Mouse (Mus musculus): ENCODE measurements around the gene Scml4.

Scml4 gene

DNA sequence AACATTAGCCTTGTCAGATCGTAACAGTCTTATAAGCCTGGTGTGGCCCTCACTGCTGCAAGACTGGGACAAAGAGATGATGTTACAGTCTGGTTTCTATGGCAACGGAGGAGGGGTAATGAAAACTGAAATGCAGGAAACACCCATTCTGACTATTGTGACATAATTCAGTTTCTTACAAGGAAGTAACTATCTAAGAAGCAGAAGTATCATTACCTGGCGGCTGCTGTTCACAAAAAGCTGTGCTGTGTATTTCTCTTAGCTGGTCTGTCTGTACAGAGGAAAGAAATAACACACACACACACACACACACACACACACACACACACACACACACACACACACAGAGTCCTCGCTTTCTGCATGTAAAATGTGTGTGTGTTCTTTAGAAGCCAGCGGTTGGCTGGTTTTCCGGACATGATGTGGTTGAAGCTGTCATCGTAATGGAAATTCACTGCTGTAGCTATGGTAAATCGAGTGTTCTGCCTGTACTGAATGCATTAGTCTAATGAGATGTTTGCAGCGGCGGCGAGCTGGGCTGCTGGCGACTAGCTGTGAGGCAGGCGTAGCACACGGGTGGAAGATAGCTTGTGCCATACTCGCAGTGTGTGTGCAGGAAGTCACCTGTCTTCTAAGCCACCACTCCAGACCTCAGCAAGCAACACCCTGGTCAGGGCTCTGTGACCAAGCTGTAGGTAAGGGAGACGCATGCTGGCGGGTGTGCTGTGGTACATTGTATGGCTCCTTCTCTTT is at the start of gene Scml4:
Scml4 (plus strand) TSS at position 212 of the 753 bp plus-strand sequence.
- peak; percentile 95 for DNase-seq (ENCODE audit: low spot score)

- DNase-seq (ENCODE audit: low spot score): no peak
These were observed 34.2 kb upstream of the Scml4 start for GRCm38 (mm10) chr10:42825923-42826322.

DNA sequence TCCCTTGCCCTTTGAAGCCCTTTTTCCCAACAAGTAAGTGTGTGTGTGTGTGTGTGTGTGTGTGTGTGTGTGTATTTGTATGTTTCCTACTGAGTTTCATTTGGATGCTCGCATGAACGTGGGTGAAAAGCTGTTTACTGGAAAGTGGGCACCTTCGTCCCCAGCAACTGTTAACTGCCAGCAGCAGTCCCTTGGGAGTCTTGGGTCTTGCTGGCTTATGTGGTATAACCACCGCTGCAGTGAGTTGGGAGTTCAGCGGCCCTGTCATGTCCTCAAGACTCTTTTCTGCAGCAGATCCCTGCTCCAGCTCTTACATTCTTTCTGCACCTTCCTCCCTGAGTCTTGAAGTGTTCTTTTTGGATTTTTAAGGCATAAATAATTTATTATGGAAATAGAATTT is 33.0 kb upstream of the Scml4 start:
- no peak for DNase-seq (ENCODE audit: low spot score)

GRCm38 (mm10) chr10:42830007-42830406 is 30.2 kb upstream of the Scml4 start:
- no peak for DNase-seq (ENCODE audit: low spot score)

GRCm38 (mm10) chr10:42830409-42830808 is 29.8 kb upstream of the Scml4 start:
- no peak for DNase-seq (ENCODE audit: low spot score)

DNA sequence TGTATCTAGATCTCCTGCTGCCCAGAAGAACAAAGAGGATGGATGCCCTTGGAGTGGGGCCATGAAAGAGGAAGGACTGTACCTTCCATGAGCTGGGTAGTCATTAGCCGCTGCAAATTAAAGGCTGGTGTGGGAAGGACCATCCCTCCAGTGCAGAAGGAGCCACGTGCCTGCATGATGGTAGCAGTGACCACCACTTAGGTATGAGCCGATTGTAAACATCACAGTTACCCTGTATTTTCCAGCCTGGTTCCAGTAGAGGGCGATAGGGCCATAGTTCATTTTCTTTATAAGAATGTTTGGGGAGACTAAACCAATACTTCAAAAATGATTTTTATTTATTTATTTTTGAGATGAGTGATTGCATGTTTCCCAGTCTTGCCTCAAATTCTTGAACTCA is 27.5 kb upstream of the Scml4 start:
- peak; percentile 42 for DNase-seq (ENCODE audit: low spot score)

- DNase-seq (ENCODE audit: low spot score): no peak
These were observed 26.1 kb upstream of the Scml4 start for GRCm38 (mm10) chr10:42833871-42834727.

GRCm38 (mm10) chr10:42838106-42838505 is 22.1 kb upstream of the Scml4 start:
- DNase-seq (ENCODE audit: low spot score): no peak

DNA sequence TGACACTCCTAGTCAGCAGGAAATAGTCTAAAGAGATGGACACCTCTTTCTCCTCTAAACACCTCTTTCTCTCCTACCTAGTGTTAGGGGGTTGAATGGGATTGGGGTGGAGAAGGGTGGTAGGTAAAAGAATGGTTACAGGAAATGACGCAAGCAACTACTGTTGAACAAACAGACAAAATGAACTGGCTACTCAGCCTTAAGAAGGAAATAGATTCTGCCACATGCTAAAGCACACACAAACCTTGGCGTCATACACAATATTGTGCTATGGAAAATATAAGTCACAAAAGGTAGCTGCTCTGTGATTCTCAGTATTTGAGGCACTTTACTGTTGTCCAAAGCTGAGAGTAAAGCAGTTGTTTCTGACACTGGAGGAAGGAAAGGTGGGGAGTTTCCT is 21.4 kb upstream of the Scml4 start:
- DNase-seq (ENCODE audit: low spot score): no peak

DNA sequence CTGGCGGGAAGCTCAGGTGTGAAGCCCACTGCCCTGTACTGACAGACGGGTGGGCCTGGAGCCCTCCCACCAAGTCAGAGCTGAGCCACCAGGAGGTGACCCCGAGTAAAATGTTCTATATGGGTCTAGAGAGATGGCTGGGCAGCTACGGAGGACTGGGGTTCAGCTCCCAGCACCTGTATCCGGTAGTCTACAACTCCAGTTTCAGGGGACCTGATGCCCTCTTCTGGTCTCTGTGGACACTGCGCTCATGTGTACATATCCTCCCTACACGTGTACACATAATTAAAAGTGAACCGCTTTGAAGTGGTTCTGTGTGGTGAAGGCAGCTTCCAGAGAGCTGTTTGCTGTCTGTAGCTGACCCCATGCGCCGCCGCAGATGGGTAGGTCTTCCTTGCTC is 20.1 kb upstream of the Scml4 start:
- DNase-seq (ENCODE audit: low spot score): no peak

DNA sequence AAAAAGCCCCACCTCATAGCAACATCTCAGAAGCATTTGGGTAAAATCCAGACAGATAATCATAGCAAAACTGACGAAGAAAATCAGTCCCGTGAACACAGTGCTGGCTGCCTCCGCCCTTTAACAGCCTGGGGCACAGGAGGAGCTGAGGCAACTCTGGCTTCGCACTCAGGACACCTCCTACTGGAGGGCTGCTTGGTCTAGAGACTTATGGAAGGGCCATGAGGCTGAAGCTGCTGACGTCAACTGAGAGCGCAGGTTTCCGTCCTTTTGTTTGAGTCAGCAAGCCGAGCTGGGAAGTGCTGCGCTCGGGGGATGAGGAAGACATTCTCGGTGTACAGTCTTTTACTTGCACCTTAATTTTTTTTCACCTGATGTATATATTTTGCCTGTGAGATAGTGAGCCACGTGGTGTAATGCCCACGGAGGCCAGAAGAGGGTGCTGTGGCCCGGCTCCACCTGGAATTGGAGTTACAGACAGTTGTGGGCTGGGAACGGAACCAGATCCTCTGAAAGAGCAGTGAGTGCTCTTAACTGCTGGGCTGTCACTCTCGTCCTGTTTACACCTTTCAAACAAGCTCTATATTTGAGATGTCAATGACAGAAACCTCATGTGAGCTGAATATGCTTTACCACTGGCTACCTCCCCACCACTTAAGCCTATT is 18.5 kb upstream of the Scml4 start:
- no peak for DNase-seq (ENCODE audit: low spot score)

- DNase-seq (ENCODE audit: low spot score): peak; percentile 87
These were observed 17.8 kb upstream of the Scml4 start for GRCm38 (mm10) chr10:42842358-42842757.

DNA sequence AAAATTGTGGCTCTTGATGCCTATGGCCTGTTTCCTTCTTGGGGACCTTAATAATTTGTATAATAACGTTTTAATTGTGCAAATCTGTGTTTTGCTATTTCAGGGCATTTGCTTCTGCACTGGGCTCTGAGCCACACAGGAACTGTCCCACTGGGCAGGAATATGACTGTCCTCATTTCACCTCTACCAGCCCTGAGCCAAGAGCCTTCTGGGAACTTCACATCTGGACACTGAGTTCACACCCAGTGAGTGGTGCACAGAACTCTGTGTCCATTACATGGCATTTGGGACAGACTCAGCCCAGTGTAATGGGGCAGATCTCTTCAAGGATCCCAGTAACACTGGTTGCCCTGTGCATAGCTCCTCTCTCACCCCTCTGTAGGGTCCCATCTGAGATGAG is 16.8 kb upstream of the Scml4 start:
- DNase-seq (ENCODE audit: low spot score): no peak

GRCm38 (mm10) chr10:42845480-42845879 is 14.7 kb upstream of the Scml4 start:
- DNase-seq (ENCODE audit: low spot score): no peak

GRCm38 (mm10) chr10:42848179-42849080 is 11.7 kb upstream of the Scml4 start:
- no peak for DNase-seq (ENCODE audit: low spot score)

- no peak for DNase-seq (ENCODE audit: low spot score)
These were observed 11.1 kb upstream of the Scml4 start for GRCm38 (mm10) chr10:42849081-42849400.

DNA sequence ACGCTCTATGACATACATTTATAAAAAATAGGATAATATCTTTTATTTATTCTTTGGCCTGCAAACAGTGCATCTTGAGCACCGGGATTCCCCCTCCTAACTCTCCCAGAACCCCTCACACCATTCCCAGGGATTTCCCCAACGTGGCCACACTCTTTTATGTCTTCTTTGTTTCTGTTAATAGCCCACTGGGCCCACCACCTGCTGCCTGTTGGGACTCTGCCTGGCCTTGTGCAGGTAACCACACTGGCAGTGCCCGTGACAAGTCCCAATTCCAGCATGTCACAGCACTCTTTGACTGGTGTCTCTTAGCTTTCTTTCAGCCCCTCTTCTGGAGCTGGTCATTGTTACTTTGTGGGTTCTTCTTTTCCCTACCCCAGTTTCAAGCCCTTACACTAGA is 5.3 kb upstream of the Scml4 start:
- no peak for DNase-seq (ENCODE audit: low spot score)

DNA sequence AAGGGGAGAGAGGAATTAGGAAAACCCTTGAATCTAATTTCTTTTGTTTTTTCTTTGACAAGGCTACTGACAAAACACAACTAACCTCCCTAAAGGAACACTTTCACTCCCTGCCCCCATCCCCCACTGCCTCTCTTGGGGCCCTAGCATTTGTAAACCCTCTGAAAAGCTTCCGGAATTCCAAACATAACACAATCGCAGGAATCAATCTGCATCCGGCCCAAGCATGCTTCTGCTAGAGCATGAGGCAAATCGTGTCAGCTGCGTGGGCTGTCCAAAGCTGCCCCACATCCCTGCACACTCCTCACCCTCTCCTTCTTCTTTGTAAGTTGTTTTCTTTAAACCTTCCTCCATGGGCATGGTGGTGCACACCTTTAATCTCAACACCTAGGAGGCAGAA is 4.9 kb upstream of the Scml4 start:
- peak; percentile 43 for DNase-seq (ENCODE audit: low spot score)

DNA sequence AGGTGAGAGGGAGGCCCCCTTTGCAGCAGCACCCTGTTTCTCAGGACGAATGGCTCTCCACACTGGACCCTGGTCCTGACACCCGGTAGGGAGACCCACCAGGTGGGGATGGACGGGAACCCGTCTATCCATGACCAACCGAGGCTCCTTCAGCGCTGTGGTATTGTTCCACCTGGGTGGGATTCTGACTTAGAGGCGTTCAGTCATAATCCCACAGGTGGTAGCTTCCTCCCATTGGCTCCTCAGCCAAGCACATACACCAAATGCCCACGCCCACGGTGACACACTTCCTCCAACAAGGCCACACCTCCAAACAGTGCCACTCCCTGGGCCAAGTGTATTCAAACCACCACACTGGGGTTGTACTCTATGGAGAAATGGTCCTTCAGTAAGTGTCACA is 3.6 kb upstream of the Scml4 start:
- DNase-seq (ENCODE audit: low spot score): no peak

DNA sequence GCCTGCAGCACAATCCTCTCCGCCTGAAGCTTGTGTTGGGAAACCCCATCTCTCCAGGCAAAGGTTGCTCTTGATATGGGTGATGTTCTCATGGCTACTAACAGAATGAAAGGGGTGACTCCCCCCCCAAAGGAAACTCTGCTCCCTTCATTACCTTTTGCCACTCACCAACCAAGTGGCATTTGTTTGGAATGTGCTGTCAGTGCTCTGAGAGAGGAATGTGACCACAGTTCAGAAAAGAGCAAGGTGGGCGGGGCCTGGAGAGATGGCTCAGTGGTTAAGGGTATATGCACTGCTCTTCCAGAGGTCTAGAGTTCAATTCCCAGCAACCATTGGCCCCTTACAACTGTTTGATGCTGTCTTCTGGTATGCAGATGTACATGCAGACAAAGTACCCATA is 3.1 kb upstream of the Scml4 start:
- no peak for DNase-seq (ENCODE audit: low spot score)

GRCm38 (mm10) chr10:42859781-42860158 is 400 bp upstream of the Scml4 start:
- DNase-seq (ENCODE audit: low spot score): no peak

DNA sequence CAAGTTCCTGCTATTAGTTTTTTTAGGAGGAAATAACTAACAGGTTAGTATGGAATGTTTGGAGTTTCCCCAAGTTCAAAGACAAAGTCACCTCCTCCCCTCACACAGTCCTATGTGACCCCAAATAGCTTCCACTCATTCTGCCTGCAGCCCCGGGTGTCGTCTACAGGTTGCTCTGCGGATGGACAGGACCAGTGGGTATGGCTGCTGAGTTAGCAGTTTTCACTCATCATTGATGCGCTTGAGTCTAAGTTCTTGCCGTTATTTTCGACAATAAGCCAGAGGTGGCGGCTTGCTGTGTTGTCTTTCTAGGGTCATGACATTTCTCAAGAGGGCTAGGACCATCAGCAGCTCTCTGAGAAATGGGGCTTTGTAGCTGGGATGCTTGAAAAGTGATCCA is 1.3 kb downstream of the Scml4 start:
- DNase-seq (ENCODE audit: low spot score): no peak

Measured in MN1 (cell line).